Mouse (Mus musculus) embryonic facial prominence, embryonic 11.5 days (tissue): ENCODE results near the gene Kcns1. TPM values are rescaled to one million over a fixed set of nuclear protein-coding genes. Genes with fewer than 3 reads are reported as not detected.

Experiments
- ATAC-seq: fragments of 200-750 bp; cut with Nextera tagmentation; replicated peaks from 2 replicates; pipeline ENCODE4 v1.8.0; 2017; ENCODE audit warnings: low read depth; ENCODE audit not compliant: insufficient number of reproducible peaks, low FRiP score, low TSS enrichment
- DNase-seq: peaks from one replicate; pipeline ENCODE4 v3.0.0-alpha.2; 2015; ENCODE audit warnings: low spot score
- H3K27ac ChIP-seq: fragments of 300-500 bp; sonication (generic); replicated peaks from 2 replicates; pipeline ENCODE4 v1.5.1; 2014; ENCODE audit warnings: mild to moderate bottlenecking, low read depth, low read length, control low read depth
- H3K27me3 ChIP-seq: fragments of 300-500 bp; sonication (generic); 2 replicates; pipeline ENCODE4 v1.6.1; 2014; ENCODE audit warnings: mild to moderate bottlenecking, low read length, moderate library complexity, mixed read lengths; ENCODE audit not compliant: control insufficient read depth, insufficient read depth
- H3K36me3 ChIP-seq: fragments of 300-500 bp; sonication (generic); replicated peaks from 2 replicates; pipeline ENCODE4 v1.6.1; 2014; ENCODE audit warnings: low read depth, mild to moderate bottlenecking, low read length, moderate library complexity, mixed read lengths; ENCODE audit not compliant: control insufficient read depth, insufficient read depth
- H3K4me1 ChIP-seq: fragments of 300-500 bp; sonication (generic); 2 replicates; pipeline ENCODE4 v1.6.1; 2014; ENCODE audit warnings: low read length, mixed read lengths; ENCODE audit not compliant: control insufficient read depth, insufficient read depth
- H3K4me2 ChIP-seq: fragments of 300-500 bp; sonication (generic); 2 replicates; pipeline ENCODE4 v1.6.1; 2014; ENCODE audit warnings: low read depth, mild to moderate bottlenecking, control low read depth, low read length, moderate library complexity
- H3K4me3 ChIP-seq: fragments of 300-500 bp; sonication (generic); 2 replicates; pipeline ENCODE4 v1.5.1; 2014; ENCODE audit warnings: low read depth, low read length, control low read depth
- H3K9ac ChIP-seq: fragments of 300-500 bp; sonication (generic); replicated peaks from 2 replicates; pipeline ENCODE4 v1.6.1; 2014; ENCODE audit warnings: mild to moderate bottlenecking, control low read depth, low read length
- H3K9me3 ChIP-seq: fragments of 300-500 bp; sonication (generic); replicated peaks from 2 replicates; pipeline ENCODE4 v1.6.1; 2016; ENCODE audit warnings: mild to moderate bottlenecking, low read length, inconsistent platforms, mixed read lengths; ENCODE audit not compliant: control insufficient read depth
- WGBS: fragments of 180-500 bp; shearing (Covaris S2); extraction: QIAGEN DNeasy Blood & Tissue Kit; methylation state at CpG from one replicate; pipeline ENCODE4 v1.1.7; 2014; 5-methylcytosine and 5-hydroxymethylcytosine counted together
- polyA plus RNA-seq: library from polyadenylated mRNA; unstranded; fragments of >200 nt; fragmentation: Nextera tagmentation; extraction: Ambion mirVana; gene quantifications from 2 replicates; pipeline ENCODE4 v1.2.1, GENCODE M21; 2014

The Kcns1 gene
- polyA plus RNA-seq, 1 experiment from 2014 or later = 0.07 TPM

DNA sequence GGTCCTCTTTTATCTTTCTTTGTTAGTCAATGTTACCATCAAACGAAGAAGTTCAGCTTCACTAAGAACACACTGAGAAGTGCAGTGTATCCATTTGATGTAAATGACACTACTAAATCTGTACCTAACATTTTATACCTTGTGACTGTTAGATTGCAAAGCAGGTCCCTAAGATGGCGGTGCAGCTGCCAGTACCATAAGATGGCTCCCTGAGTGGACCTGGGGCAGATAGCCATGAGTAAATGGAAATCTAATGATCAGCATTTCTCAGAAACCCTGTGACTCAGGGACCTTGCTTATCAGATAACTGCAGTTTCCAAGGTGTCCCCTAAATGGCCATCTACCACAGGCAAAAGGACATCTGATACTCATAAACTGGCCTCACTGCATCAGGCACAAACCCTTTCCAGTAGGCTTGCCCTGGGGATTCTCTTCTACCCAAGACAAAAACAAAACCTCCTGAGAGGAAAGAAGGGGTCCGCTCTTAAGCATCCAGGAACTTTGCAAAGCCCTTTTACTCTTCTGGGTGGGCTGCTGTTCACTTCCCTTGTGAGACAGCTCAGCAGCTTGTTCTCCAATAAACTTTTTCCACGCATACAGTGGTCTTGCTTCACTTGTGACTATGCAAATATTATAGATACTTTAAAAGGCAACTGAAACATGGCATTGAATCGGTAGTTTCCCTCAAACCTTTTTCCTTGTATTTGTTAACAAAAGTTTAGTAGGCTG, 25.2 kb upstream of the Kcns1 start:
- no peak for ATAC-seq
- H3K9ac ChIP-seq = no peak overlapping the region
- no peaks in the 10 kb centered on the region for H3K27me3 ChIP-seq
- H3K9me3 ChIP-seq = no peaks in the 10 kb centered on the region
- DNase-seq = no peak
- H3K27ac ChIP-seq = no peak overlapping the region
- no peak overlapping the region for H3K4me3 ChIP-seq
- H3K4me1 ChIP-seq = no peaks in the 10 kb centered on the region
- no peak overlapping the region for H3K4me2 ChIP-seq
- 82% methylated on average over 5 of the region's 5 CpGs for WGBS
- H3K36me3 ChIP-seq = no peaks in the 10 kb centered on the region

DNA sequence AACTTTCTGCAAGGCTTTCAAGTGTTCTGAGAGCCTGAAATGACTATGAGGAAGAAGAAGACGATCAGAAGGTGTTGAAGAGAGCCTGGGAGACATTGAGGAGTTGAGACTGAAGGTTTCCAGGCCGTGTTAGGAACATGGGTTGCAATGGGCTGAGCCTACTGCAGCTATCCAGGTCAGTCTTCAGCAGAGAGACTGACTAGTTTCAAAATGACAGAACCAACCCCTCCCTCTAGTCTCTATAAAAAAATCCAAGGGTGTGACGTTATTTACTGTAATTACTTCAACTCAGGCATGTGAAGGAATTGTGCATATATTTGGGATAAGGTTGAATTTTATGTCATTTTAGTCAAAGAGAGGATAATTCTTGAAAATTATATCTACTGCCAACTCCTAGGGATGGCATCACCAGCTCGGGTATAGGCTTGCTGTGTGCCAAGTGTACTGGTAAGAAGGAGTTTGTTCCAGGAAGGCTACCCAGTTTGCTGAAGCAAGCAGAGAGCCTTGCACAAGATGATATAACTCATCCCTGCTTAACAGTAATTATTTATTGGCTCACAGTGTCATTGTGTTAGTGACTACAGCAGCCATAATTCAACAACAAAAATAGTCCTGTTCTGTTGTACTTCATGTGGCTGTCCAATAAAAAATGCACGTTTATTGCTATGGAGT, 24.2 kb upstream of the Kcns1 start:
- DNase-seq (no peak), ATAC-seq (no peak)
- no peaks in the 10 kb centered on the region for H3K36me3 ChIP-seq
- no peak overlapping the region for H3K4me3 ChIP-seq
- no peak overlapping the region for H3K4me2 ChIP-seq
- H3K27ac ChIP-seq = no peak overlapping the region
- H3K9me3 ChIP-seq = no peaks in the 10 kb centered on the region
- no peak overlapping the region for H3K9ac ChIP-seq
- H3K4me1 ChIP-seq = no peaks in the 10 kb centered on the region
- 84% methylated on average over 5 of the region's 5 CpGs for WGBS
- no peaks in the 10 kb centered on the region for H3K27me3 ChIP-seq

GRCm38 (mm10) chr2:164192279-164192678, 21.4 kb upstream of the Kcns1 start:
- DNase-seq (no peak), ATAC-seq (no peak)
- Histone ChIP-seq H3K36me3 (no peaks in the 10 kb centered on the region), H3K4me1 (no peaks in the 10 kb centered on the region), H3K27me3 (no peaks in the 10 kb centered on the region), H3K4me2 (no peak overlapping the region), H3K9me3 (no peaks in the 10 kb centered on the region), H3K27ac (no peak overlapping the region), H3K4me3 (no peak overlapping the region), H3K9ac (no peak overlapping the region)

DNA sequence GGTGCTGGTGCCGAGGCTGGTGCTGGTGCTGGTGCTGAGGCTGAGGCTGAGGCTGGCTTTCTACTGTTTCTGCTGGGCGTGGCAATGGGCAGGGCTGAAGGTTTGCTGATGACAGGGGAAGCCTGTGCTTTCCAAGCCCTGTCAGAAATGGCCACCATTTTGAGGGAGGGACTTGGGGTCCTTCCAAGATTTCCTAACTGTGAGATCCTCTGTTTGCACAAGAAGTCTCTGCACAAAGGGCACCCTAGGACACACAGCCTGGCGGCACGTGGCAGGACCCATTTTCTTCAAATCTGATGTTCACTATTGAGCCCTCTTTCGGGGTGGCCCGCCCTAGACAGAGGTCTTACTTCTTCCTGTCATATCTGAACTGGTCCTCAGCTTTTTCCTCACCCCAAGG, 19.7 kb upstream of the Kcns1 start, which contains the start of gene Wfdc12:
Wfdc12 (minus strand) TSS at position 33 of the 400 bp plus-strand sequence.
- ATAC-seq (no peak), DNase-seq (no peak)
- WGBS = 86% methylated on average over 6 of the region's 6 CpGs
- Histone ChIP-seq H3K4me2 (no peak within 1 kb of the TSS), H3K27ac (no peak within 1 kb of the TSS), H3K27me3 (no peaks in the 10 kb centered on the region), H3K4me1 (no peaks in the 10 kb centered on the region), H3K9ac (no peak within 1 kb of the TSS), H3K36me3 (no peaks in the 10 kb centered on the region), H3K9me3 (no peaks in the 10 kb centered on the region), H3K4me3 (no peak within 1 kb of the TSS)

DNA sequence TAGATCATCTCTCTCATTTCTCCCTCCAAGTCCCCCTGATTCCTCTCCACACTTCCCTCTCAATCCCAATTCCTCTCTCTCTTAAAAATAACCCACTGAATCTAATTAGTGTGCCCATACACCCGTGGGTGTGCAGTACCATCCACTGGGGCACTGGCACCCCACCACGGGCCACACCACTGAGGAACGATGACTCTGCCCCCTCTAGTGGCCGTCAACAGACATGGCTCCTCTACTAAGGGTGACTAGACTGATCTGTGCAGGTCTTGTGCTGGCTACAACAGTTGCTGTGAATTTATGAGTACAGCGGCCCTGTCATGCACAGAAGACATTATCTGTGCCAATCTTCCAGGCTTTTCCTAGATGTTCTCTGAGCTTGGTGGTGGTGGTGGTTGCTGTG, 17.8 kb upstream of the Kcns1 start:
- ATAC-seq (no peak), DNase-seq (peak; percentile 10)
- Histone ChIP-seq H3K9ac (no peak overlapping the region), H3K9me3 (no peaks in the 10 kb centered on the region), H3K27me3 (no peaks in the 10 kb centered on the region), H3K4me1 (no peaks in the 10 kb centered on the region), H3K27ac (no peak overlapping the region), H3K4me3 (no peak overlapping the region), H3K4me2 (no peak overlapping the region), H3K36me3 (no peaks in the 10 kb centered on the region)
- WGBS = 27% methylated on average over 5 of the region's 5 CpGs

DNA sequence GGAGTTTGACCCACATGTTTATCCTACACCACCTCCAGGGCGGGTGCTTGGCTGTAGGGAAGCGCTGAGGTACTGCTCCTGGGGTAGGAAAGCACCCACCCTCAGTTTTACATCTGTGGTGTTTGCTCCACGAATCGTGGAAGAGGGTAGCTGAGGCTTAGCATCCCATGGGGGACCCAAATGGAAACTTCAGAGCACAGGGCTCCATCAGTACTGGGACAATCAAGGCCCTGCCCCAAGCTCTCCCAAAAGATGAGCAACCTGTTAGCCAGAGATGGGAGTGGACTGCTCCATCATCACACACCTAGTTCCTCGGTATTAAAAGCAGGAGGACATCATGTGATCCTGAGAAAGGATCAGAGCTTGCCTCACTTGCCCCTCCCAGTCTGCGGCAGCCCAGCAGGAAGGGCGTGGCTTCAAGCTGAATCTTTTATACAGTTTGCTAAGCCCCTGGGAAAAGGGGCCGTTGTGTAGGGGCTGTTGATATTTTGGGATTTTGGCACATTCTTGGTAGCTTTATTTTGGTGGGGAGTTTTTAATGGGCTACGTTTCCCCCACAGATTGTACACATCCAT, 13.3 kb upstream of the Kcns1 start:
- no peak overlapping the region for H3K4me2 ChIP-seq
- no peak overlapping the region for H3K27ac ChIP-seq
- H3K36me3 ChIP-seq = no peaks in the 10 kb centered on the region
- DNase-seq (peak; percentile 9), ATAC-seq (no peak)
- H3K27me3 ChIP-seq = no peaks in the 10 kb centered on the region
- 44% methylated on average over 9 of the region's 9 CpGs for WGBS
- no peak overlapping the region for H3K9ac ChIP-seq
- no peak overlapping the region for H3K4me3 ChIP-seq
- no peaks in the 10 kb centered on the region for H3K9me3 ChIP-seq
- no peaks in the 10 kb centered on the region for H3K4me1 ChIP-seq

DNA sequence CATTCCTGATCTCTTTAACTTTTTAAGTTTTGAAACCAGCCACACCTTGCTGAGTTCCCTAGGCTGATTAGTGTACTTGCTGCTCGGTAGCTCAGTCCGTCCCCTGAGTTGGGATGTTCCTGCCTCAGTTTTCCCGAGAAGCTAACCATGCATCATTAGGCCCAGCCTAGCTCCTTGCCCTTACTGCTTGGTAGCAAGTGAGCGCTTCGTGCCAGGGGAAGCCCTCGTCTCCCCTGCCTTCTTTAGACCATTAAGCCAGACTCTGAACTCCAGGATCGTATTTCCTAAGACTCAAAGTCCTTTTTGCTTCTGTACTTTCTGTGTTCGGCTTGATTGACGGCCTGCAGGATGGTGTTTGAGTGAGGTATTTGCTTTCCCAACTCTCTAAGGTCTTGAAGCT, 12.4 kb upstream of the Kcns1 start:
- H3K27ac ChIP-seq = no peak overlapping the region
- no peaks in the 10 kb centered on the region for H3K4me1 ChIP-seq
- DNase-seq (no peak), ATAC-seq (no peak)
- no peaks in the 10 kb centered on the region for H3K9me3 ChIP-seq
- no peaks in the 10 kb centered on the region for H3K27me3 ChIP-seq
- no peak overlapping the region for H3K4me2 ChIP-seq
- 60% methylated on average over 9 of the region's 9 CpGs for WGBS
- no peak overlapping the region for H3K4me3 ChIP-seq
- H3K36me3 ChIP-seq = no peaks in the 10 kb centered on the region
- no peak overlapping the region for H3K9ac ChIP-seq

DNA sequence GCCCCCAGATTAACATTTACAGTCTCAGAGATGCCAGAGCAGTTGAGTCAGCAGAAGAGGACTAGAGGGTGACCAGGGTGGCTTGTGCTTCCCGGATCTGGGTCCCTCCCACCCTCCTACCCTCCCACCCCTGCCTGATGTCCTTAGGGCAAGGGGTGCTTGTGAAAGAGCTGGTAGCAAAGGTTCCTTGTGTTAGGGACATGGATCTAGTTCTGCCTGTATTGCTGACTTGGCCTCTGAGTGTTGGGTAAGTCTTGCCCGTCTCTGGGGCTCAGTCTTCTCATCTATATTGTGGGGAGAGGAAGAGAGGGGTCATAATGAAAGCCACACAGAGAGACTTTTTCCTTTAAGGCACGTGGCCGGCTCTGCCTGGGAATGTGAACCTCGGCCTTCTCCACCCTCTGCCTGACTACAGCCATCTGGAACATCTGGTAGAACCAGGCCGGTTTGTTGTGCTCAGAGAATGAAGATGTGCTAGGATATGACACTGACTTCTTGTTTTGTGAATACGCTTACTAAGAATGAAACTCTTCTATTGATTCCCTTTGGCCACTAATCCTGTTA, 11.9 kb upstream of the Kcns1 start, which contains the start of gene Wfdc5:
Wfdc5 (minus strand) TSS at position 51 of the 564 bp plus-strand sequence.
- 70% methylated on average over 7 of the region's 7 CpGs for whole genome bisulfite sequencing
- ATAC-seq = no peak
- H3K27ac ChIP-seq = no peak within 1 kb of the TSS

More for the DNA sequence above, 11.9 kb upstream of the Kcns1 start, which contains the start of gene Wfdc5:
- Histone ChIP-seq H3K9me3 (no peaks in the 10 kb centered on the region), H3K36me3 (no peaks in the 10 kb centered on the region), H3K27me3 (no peaks in the 10 kb centered on the region), H3K9ac (no peak within 1 kb of the TSS), H3K4me2 (no peak within 1 kb of the TSS), H3K4me1 (no peaks in the 10 kb centered on the region), H3K4me3 (no peak within 1 kb of the TSS)
- no peak for DNase-seq
